Mouse (Mus musculus): ENCODE measurements around the gene Vmn1r222.
A peak's percentile ranks its signal among the peaks of the same experiment; 100 is the strongest.
"Not testable (repeated sequence)": the region's sequence is repeated elsewhere in the genome, so short reads cannot be mapped to it uniquely, and the experiment has no call there.

Gene Vmn1r222

GRCm38 (mm10) chr13:23235847-23236246, at the start of gene Vmn1r222:
TSS of gene Vmn1r222 (minus strand) at chr13:23235947.
- DNase-seq (ENCODE audit: low read depth, low spot score): not testable (repeated sequence)

GRCm38 (mm10) chr13:23285191-23285920, 49.6 kb upstream of the Vmn1r222 start:
- no peak for DNase-seq (ENCODE audit: low read depth, low spot score)

- no peak for DNase-seq (ENCODE audit: low read depth, low spot score)
Observed at GRCm38 (mm10) chr13:23279992-23280391, 44.2 kb upstream of the Vmn1r222 start.

GRCm38 (mm10) chr13:23279576-23279975, 43.8 kb upstream of the Vmn1r222 start:
- DNase-seq (ENCODE audit: low read depth, low spot score): no peak

- DNase-seq (ENCODE audit: low read depth, low spot score): peak; percentile 70
Observed at GRCm38 (mm10) chr13:23270321-23271101, 34.8 kb upstream of the Vmn1r222 start.

GRCm38 (mm10) chr13:23269681-23270080, 33.9 kb upstream of the Vmn1r222 start:
- DNase-seq (ENCODE audit: low read depth, low spot score): no peak

- DNase-seq (ENCODE audit: low read depth, low spot score): not testable (repeated sequence)
Observed at GRCm38 (mm10) chr13:23269127-23269526, 33.4 kb upstream of the Vmn1r222 start.

GRCm38 (mm10) chr13:23268606-23269005, 32.9 kb upstream of the Vmn1r222 start:
- not testable (repeated sequence) for DNase-seq (ENCODE audit: low read depth, low spot score)

- DNase-seq (ENCODE audit: low read depth, low spot score): no peak
Observed at GRCm38 (mm10) chr13:23258546-23259048, 22.9 kb upstream of the Vmn1r222 start.

- not testable (repeated sequence) for DNase-seq (ENCODE audit: low read depth, low spot score)
Observed at GRCm38 (mm10) chr13:23246834-23247233, 11.1 kb upstream of the Vmn1r222 start, which contains the start of gene Vmn1r223. TSS of gene Vmn1r223 (plus strand) at chr13:23247134.

GRCm38 (mm10) chr13:23213827-23214226, 21.9 kb downstream of the Vmn1r222 start, which contains the start of gene Vmn1r221:
TSS of gene Vmn1r221 (plus strand) at chr13:23214127.
- DNase-seq (ENCODE audit: low read depth, low spot score): not testable (repeated sequence)

- DNase-seq (ENCODE audit: low read depth, low spot score): not testable (repeated sequence)
Observed at GRCm38 (mm10) chr13:23203885-23204284, 31.9 kb downstream of the Vmn1r222 start.

- DNase-seq (ENCODE audit: low read depth, low spot score): no peak
Observed at GRCm38 (mm10) chr13:23187875-23188274, 47.9 kb downstream of the Vmn1r222 start, which contains the start of gene Vmn1r220. TSS of gene Vmn1r220 (minus strand) at chr13:23187975.
